Mouse (Mus musculus) fat pad, adult 2 months (tissue): ENCODE measurements around the gene Gm20604.

Source experiments
- DNase-seq: peaks from one replicate; pipeline ENCODE4 v3.0.0-alpha.2; 2011; ENCODE audit warnings: low read depth, low spot score; ENCODE audit errors: extremely low read depth

Gm20604 gene

DNA sequence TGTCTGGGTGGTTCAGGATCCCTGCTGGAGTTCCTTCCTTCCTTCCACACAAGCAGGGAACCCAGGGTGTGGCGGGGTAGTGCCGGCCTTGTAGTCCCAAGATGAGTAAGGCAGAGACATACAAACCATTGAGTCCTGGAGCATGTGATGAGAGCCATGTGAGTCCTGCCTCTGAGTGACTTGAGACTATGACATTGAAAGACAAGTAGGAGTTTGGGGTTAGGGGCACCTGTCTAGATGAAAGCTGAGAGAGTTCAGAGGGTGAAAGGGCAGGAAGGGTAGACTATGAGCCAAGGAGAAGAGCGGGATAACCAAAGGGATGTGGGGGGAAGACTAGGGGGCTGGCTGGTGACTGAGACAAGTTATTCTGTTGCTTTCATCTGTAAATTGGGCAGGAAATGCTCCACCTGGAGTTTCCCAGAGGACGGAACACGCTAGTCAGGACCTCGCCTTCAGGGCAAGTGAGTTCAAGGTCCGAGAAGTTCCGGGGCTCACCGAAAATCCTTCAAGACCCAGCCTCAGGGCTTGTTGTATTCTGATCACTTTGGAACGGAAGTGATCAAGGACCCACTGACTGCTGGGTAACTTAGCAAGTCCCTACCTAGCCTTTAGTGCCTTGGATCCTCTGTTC is 51.5 kb downstream of the Gm20604 start:
- DNase-seq, result no peak

DNA sequence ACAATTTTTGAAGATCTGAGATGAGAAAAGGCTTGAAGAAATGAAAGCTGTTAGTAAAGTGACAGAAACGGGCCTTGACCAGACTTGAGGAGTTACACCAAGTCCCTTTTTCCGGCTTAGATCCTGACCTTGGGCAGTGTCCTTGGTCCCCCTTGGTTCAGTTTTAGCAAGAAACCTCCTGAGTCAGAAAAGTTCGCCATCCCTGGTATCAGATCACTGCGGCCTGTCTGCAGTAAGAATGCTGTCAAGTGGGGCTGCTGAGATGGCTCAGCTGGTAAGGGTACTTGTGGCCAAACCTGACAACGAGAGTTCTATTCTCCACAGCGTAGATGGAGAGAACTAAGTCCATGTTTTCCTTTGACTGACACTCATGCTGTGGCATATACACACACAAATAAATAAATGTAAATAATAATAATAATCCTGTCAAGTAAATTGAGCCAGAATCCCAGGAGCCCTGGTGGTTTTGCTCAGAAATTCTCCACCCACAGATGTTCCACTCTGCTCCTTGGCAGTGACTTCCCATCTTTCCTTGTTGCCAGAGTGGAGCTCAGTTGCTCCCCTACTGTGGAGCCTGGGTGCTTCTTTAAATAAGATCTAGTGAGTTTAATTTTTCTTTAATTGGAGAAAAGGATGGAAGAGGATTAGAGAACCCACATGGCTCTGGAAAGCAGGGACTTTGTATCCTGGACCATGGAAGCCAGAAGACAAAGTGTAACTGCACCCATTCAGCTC is 52.4 kb downstream of the Gm20604 start:
- no peak for DNase-seq

- DNase-seq, result no peak
These were observed 53.1 kb downstream of the Gm20604 start for GRCm38 (mm10) chr12:102705216-102705871.

DNA sequence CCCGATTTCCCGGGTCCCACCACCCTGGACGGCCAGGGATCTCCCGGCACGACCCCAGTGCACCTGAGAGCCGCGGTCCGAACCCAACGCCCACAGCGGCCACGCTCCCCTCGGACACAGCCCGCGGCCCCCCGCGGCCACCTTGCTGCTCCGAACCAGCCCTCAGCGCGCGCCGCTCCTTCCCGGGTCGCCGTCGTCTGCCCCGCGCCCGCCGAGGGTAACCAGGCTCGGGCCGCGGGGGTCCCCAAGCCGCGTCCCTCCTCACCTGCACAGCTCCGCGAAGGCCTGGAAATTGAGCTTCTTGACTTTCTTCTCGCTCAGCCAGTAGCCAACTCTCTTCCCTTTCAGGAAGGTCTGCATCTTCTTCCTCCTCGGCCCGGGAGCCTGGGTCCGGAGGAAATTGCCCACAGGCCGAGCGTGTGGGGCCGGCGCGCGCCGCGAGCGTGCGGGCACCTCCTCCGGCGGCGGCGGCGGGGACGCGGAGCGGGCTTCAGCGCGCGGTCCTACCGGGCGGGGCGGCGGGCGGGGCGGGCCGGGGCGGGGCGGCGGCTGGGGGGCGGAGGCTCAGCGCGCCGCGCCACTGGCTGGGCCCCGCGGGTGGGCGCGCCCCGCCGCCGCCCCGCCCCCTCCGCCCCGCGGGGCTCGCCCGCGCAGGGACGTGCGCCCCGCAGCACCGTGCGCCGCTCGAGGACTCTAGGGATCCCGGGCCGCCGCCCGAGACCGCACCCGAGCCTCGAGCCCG is 53.8 kb downstream of the Gm20604 start, which contains the start of gene Itpk1:
TSS of gene Itpk1 (minus strand) at position 474 of the 742 bp plus-strand sequence.
- DNase-seq, result no peak

- DNase-seq, result no peak
These were observed 54.5 kb downstream of the Gm20604 start for GRCm38 (mm10) chr12:102703921-102704408.

- DNase-seq, result no peak
These were observed 55.0 kb downstream of the Gm20604 start for GRCm38 (mm10) chr12:102703441-102703840.

GRCm38 (mm10) chr12:102703111-102703412 is 55.4 kb downstream of the Gm20604 start:
- no peak for DNase-seq

- DNase-seq, result no peak
These were observed 55.9 kb downstream of the Gm20604 start for GRCm38 (mm10) chr12:102702356-102703110.

DNA sequence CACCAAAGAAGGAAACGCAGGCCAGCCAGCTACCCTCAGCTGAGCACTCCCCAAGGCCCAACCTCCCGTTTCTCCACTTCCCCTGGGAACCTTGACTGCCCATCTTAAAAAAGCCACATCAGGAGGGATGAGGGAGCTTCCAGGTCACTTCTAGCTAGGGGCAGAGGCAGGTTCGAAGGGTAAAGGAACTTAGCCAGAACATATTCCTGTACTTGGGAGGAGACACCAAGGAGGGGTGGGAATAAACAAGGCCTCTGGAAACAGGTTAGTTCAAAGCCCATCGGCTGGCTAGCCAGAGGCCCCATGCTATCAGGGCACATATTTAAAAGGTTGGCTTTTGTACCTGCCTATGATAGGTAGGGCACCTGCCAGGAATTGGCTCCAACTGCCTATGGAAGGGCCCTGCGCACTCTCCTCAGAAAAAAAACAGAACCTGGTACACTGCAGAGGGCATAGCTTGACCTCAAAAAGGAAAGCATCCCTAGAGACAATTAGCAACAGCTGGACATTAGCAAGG is 56.7 kb downstream of the Gm20604 start:
- no peak for DNase-seq

- no peak for DNase-seq
These were observed 58.0 kb downstream of the Gm20604 start for GRCm38 (mm10) chr12:102700453-102700852.

GRCm38 (mm10) chr12:102699156-102699555 is 59.3 kb downstream of the Gm20604 start:
- no peak for DNase-seq

DNA sequence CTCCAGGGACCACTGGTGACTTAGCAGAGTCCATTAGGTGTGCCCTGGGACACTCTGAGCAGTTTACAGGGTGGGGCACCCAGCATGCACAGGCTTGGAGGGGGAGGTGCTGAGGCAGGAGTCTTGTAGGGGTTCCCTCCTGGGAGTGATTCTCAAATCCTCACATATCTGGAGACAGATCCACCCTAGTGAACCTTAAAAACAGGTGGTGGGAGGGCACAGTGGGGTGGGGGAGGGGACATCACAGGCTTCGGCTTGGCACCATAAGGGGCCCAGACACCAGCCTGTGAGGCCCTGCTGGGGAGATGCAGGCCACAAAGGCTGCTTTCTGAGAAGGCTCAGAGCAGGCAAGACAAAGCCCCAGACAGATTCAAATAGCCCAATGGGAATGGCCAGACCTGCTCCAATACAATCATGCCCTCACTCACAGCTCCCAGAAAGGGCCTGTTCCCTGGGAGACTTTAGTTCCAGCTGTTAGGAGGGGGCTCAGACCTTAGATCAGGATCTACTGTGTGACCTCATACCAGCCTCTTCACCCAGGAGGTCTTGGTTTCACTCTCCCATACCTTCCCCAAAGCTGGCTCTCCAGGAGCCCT is 60.3 kb downstream of the Gm20604 start:
- no peak for DNase-seq

- no peak for DNase-seq
These were observed 61.1 kb downstream of the Gm20604 start for GRCm38 (mm10) chr12:102697381-102697780.

GRCm38 (mm10) chr12:102696635-102697354 is 61.7 kb downstream of the Gm20604 start:
- no peak for DNase-seq

- no peak for DNase-seq
These were observed 62.9 kb downstream of the Gm20604 start for GRCm38 (mm10) chr12:102695369-102696239.

DNA sequence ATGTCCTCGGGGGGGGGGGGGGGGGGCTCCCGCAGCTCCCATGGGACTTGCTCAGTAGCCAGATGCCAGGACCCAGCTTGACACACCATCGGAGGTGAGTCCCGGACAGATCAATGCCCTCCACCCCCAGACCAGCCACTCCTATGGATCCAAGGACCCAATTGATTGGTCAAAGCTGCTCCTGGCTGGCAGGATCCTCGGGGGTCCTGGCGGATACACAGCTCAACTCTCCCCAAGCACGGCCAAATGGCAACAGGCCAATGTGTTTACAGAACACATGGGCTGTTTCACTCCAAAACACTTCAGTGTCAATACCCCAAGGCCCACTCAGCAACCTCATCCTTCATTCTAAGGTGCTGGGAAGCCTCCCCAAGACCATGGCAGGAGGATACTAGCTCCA is 66.7 kb downstream of the Gm20604 start:
- no peak for DNase-seq
